Mouse (Mus musculus): ENCODE measurements at regions not wholly inside any gene's neighbourhood (a gene's known extent, or its start where the extent isn't known, plus 50 kb on each side); places are given as distances from the start of the nearest gene placed in this dataset.

GRCm38 (mm10) chr13:70903831-70904230 lies 62.2 kb upstream of the Adamts16 start:
- TF ChIP-seq CTCF (IDR thresholded peaks at IDR 0.05) (no peak), EP300 (IDR thresholded peaks at IDR 0.05; ENCODE audit: insufficient read depth, low read depth, low read length) (no peak)

Data from heart, adult 2 months (tissue).